Mouse (Mus musculus) central nervous system, embryonic 14 days (tissue): ENCODE data around the gene Kif3a. TPM values are rescaled to one million over a fixed set of nuclear protein-coding genes. Genes with fewer than 3 reads are reported as not detected.

ENCODE experiments used
- polyA plus RNA-seq: library from polyadenylated mRNA; depleted of rRNA; stranded (reverse); fragments of >200 nt; gene quantifications from 2 replicates; pipeline ENCODE4 v1.2.3, GENCODE M21; 2012; rRNA removed

Gene Kif3a
- polyA plus RNA-seq: 89.6 and 93.3 TPM in 2 replicates

DNA sequence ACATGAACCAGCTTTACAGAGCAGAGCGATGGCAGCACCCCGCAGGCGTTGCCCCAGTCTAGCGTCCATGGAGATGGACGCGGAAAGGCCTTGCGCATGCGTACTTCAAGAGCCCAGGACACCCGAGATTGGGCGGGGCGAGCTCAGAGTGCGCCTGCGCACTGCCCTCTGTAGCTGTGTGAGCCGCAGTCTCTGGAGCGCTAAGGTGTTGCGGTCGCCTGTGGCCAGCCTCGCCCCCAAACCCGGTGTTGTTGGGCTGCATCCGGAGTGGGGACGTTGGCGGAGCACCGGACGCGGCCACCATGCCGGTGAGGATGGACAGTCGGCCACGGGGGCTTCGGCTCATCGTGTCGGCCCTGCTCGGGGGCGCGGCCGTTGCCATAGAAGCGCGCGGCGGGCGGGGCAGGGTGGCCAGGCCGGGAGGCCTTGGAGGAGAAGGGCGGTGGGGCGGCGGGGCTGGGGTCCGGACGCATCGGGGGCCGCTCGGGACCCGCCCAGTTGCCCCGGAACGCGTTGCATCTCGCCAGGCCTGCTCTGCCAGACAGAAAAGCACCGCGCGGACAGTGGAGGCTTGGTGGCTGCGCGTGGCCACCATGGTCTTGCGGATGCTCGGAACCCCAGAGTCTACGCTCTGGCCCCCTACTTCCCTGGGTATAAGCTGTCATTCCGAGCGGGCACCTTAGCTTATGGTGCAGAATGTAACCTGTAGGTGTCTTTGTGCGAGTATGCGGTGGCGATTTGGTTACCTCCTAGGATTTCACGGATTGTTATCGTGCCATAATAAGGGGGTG, at the start of gene Kif3a:
Kif3a (plus strand) TSS at position 156 of the 791 bp plus-strand sequence.

GRCm38 (mm10) chr11:53519207-53520121, 47.7 kb upstream of the Kif3a start, which contains the start of gene Sept8:
Gene Sept8, plus strand, starts transcription at chr11:53519257.

DNA sequence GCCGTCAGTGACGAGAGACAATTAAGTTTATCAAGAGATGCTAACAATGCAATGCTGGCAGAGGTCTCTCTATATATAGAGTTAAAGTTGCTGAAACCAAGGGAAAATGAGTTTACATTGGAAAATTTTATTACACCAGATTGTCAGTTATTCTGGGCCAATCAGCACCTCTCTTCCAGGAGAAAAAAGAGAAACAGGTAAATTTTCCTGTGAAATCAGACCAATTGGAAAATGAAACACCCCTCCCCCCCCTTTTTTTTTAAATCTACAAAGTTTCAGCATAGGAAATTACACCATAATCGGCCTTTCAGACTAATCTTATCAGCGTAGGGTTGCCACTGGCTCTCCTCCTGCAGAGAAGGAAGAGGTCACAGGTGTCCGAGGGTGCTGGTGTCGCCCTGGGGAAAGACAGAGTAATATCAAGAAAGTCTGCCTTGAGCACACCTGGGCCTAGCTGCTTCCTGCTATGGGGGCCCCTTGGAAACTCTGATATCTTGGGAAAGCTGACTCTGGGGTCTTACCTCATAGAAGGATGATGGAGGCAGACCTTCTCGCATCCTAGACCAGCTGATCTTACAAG, 51.5 kb downstream of the Kif3a start, which contains the start of gene Il4:
Il4 (minus strand) TSS at position 51 of the 580 bp plus-strand sequence.

GRCm38 (mm10) chr11:53634556-53634955, 67.4 kb downstream of the Kif3a start, which contains the start of gene Il13:
Gene Il13, minus strand, starts transcription at chr11:53634702.

Other genes with a start within 250 kb of the Kif3a start
- 10.5 and 11.4 TPM in 2 replicates for gene Zcchc10, start 242.7 kb upstream of the Kif3a start, polyA plus RNA-seq
- 53.7 and 61.3 TPM in 2 replicates for gene Aff4, start 216.5 kb upstream of the Kif3a start, polyA plus RNA-seq
- gene Leap2, start 144.2 kb upstream of the Kif3a start, polyA plus RNA-seq: 0.25 TPM in 1 of 2 replicates, not detected in the other
- 288 and 294 TPM in 2 replicates for gene Uqcrq, start 136.5 kb upstream of the Kif3a start, polyA plus RNA-seq
- gene Gdf9, start 136.4 kb upstream of the Kif3a start, polyA plus RNA-seq: 2.4 and 2.6 TPM in 2 replicates
- gene Gm10447, start 110.3 kb upstream of the Kif3a start, polyA plus RNA-seq: 0.06 and 0.25 TPM in 2 replicates
- gene Shroom1, start 110.2 kb upstream of the Kif3a start, polyA plus RNA-seq: 2.3 and 4.0 TPM in 2 replicates
- gene Gm9837, start 96.9 kb upstream of the Kif3a start, polyA plus RNA-seq: not detected in 2 replicates
- gene Gm9945, start 87.2 kb upstream of the Kif3a start, polyA plus RNA-seq: not detected in 2 replicates
- gene Sowaha, start 87.1 kb upstream of the Kif3a start, polyA plus RNA-seq: 0.81 and 1.2 TPM in 2 replicates
- 38.6 and 46.0 TPM in 2 replicates for gene Sept8, start 48.1 kb upstream of the Kif3a start, polyA plus RNA-seq
- gene Il4, start 51.3 kb downstream of the Kif3a start, polyA plus RNA-seq: not detected in 2 replicates
- gene Il13, start 67.3 kb downstream of the Kif3a start, polyA plus RNA-seq: not detected in 2 replicates
- 6.5 and 7.1 TPM in 2 replicates for gene Rad50, start 139.9 kb downstream of the Kif3a start, polyA plus RNA-seq
- gene Il5, start 153.4 kb downstream of the Kif3a start, polyA plus RNA-seq: 0.05 and 0.08 TPM in 2 replicates
- 5.5 and 9.2 TPM in 2 replicates for gene Irf1, start 202.6 kb downstream of the Kif3a start, polyA plus RNA-seq
- 0.06 and 0.19 TPM in 2 replicates for gene Gm17334, start 205.8 kb downstream of the Kif3a start, polyA plus RNA-seq